Mouse (Mus musculus): ENCODE results near the gene Inpp5k. TPM values are rescaled to one million over a fixed set of nuclear protein-coding genes. Genes with fewer than 3 reads are reported as not detected.
"Not testable (repeated sequence)": the region's sequence is repeated elsewhere in the genome, so short reads cannot be mapped to it uniquely, and the experiment has no call there.

The Inpp5k gene
- polyA plus RNA-seq, 1 experiment from 2014 or later: 43.4 TPM

DNA sequence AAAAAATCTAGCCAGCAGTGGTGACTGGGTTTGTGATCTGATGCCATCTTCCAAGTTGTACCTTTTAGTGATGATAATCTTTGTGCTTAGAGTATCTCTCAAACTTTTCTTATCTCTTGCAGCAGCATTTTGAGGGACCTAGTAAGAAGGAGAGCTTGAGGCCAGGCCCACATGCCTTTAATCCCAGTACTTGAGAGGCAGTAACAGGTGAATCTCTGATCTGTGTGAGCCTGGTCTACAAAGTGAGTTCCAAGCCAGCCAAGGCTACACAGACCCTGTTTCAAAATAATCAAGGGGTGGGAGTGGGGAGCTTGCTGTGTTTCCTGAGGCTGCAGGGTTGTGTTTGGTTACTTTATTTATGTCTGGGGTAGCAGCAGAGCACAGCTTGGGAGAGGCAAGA lies 60.3 kb downstream of the Inpp5k start:
- no peak for ATAC-seq
- Histone ChIP-seq H3K4me3 (replicated peaks) (no peak overlapping the region), H3K27me3 (no peaks in the 10 kb centered on the region), H3K9me3 (no peaks in the 10 kb centered on the region), H3K4me1 (replicated peaks) (0 out of 2 replicates have a peak, but pooled peaks cover 6% of the 10 kb centered on the region), H3K4me2 (replicated peaks) (no peak overlapping the region), H3K9ac (replicated peaks) (no peak overlapping the region), H3K27ac (no peak overlapping the region), H3K36me3 (peaks cover 41% of the 10 kb centered on the region)

DNA sequence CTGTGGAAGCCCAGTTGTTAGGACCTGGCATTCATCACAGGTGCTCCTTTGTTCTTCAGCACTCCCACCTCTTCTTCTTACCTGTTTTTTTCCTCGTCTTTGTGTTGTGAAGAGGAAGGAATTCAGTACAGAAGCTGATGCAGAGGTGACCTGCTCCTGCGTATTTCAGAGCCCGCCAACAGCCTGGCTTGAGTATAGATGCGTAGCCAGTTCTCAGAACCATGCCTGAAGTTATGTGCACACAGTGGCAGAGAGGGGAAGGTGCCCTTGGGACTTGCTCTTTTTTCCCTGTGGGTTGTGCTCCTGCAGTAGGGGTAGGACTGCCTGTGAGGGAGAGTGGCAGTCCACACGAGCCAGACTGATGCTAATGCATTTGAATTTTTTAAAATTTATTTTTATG lies 62.8 kb downstream of the Inpp5k start:
- Histone ChIP-seq H3K36me3 (peaks cover 64% of the 10 kb centered on the region), H3K4me1 (replicated peaks) (no peaks in the 10 kb centered on the region), H3K27me3 (no peaks in the 10 kb centered on the region), H3K27ac (no peak overlapping the region), H3K4me2 (replicated peaks) (no peak overlapping the region), H3K4me3 (replicated peaks) (no peak overlapping the region), H3K9me3 (no peaks in the 10 kb centered on the region), H3K9ac (replicated peaks) (no peak overlapping the region)
- no peak for ATAC-seq
- 96% methylated on average over 5 of the region's 5 CpGs for WGBS

DNA sequence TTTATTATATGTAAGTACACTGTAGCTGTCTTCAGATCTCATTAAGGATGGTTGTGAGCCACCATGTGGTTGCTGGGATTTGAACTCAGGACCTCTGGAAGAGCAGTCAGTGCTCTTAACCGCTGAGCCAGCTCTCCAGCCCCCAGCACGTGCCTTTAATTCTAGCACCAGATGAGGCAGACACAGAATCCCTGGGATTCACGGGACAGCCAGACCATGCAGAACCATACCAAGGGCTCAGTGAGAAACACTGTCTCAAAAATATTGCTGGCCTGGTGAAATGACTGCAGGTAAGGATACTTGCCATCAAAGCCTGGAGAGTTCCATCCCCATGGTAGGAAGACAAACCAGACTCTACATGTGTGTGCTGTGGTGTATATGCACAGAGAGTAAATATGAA lies 66.7 kb downstream of the Inpp5k start:
- H3K9me3 ChIP-seq; H3K4me1 ChIP-seq (replicated peaks); H3K4me3 ChIP-seq (replicated peaks); H3K27me3 ChIP-seq; H3K4me2 ChIP-seq (replicated peaks); H3K27ac ChIP-seq; ATAC-seq; H3K9ac ChIP-seq (replicated peaks): not testable (repeated sequence)
- H3K36me3 ChIP-seq: peaks cover 82% of the 10 kb centered on the region
- WGBS: 98% methylated on average over 3 of the region's 3 CpGs

Other genes starting within 250 kb of the Inpp5k start
- gene Serpinf1, start 208.3 kb upstream of the Inpp5k start, polyA plus RNA-seq (2015; fragmentation: Nextera tagmentation; extraction: Ambion mirVana): 27.5 and 31.5 TPM in 2 replicates
- 0.07 TPM in 1 of 2 replicates, not detected in the other for gene Serpinf2, start 191.4 kb upstream of the Inpp5k start, polyA plus RNA-seq (2015; fragmentation: Nextera tagmentation; extraction: Ambion mirVana)
- 6.8 and 8.1 TPM in 2 replicates for gene Wdr81, start 176.3 kb upstream of the Inpp5k start, polyA plus RNA-seq (2015; fragmentation: Nextera tagmentation; extraction: Ambion mirVana)
- gene Tlcd2, start 169.3 kb upstream of the Inpp5k start, polyA plus RNA-seq (2015; fragmentation: Nextera tagmentation; extraction: Ambion mirVana): 2.0 and 2.5 TPM in 2 replicates
- gene Prpf8, start 144.2 kb upstream of the Inpp5k start, polyA plus RNA-seq (2015; fragmentation: Nextera tagmentation; extraction: Ambion mirVana): 58.2 and 61.8 TPM in 2 replicates
- gene Rilp, start 120.9 kb upstream of the Inpp5k start, polyA plus RNA-seq (2015; fragmentation: Nextera tagmentation; extraction: Ambion mirVana): 0.97 and 1.2 TPM in 2 replicates
- gene Scarf1, start 117.4 kb upstream of the Inpp5k start, polyA plus RNA-seq (2015; fragmentation: Nextera tagmentation; extraction: Ambion mirVana): 3.4 and 3.5 TPM in 2 replicates
- 16.4 and 17.3 TPM in 2 replicates for gene Slc43a2, start 99.3 kb upstream of the Inpp5k start, polyA plus RNA-seq (2015; fragmentation: Nextera tagmentation; extraction: Ambion mirVana)
- 77.8 and 99.2 TPM in 2 replicates for gene Pitpna, start 42.9 kb upstream of the Inpp5k start, polyA plus RNA-seq (2015; fragmentation: Nextera tagmentation; extraction: Ambion mirVana)
- 6.5 and 7.6 TPM in 2 replicates for gene Myo1c, start 19.5 kb downstream of the Inpp5k start, polyA plus RNA-seq (2015; fragmentation: Nextera tagmentation; extraction: Ambion mirVana)
- gene Crk, start 48.3 kb downstream of the Inpp5k start, polyA plus RNA-seq (2015; fragmentation: Nextera tagmentation; extraction: Ambion mirVana): 129 and 130 TPM in 2 replicates
- 1,420 and 1,493 TPM in 2 replicates for gene Ywhae, start 101.9 kb downstream of the Inpp5k start, polyA plus RNA-seq (2015; fragmentation: Nextera tagmentation; extraction: Ambion mirVana)
- gene Doc2b, start 165.1 kb downstream of the Inpp5k start, polyA plus RNA-seq (2015; fragmentation: Nextera tagmentation; extraction: Ambion mirVana): 1.0 and 1.1 TPM in 2 replicates

Measured in midbrain, embryonic 13.5 days (tissue).